Mouse (Mus musculus): ENCODE results near the gene Mrvi1. TPM values are rescaled to one million over a fixed set of nuclear protein-coding genes. Genes with fewer than 3 reads are reported as not detected.

The Mrvi1 gene
- total RNA-seq, 1 experiment: 0.27 TPM

DNA sequence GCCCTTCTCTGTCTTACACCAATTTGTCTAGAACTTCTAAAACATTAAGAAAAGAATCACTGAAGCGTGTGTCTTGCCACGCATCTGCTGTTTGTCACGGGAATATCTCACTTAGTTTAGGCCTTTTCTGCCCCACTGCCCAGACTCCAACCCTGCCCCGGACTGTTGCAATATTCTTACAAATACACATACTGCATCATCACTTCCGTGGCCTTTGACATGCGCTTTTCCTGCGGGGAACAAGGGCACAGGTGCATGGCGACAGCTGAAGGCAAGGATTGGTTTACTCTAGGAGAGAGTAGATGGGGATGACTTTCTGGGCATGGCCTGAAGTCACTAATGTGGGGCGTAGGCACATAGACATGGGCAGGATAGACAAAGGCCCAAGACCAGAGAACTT is 87.6 kb downstream of the Mrvi1 start:
- no peak overlapping the region for H3K27ac ChIP-seq (ENCODE audit: insufficient read depth, low read depth, low read length, poor library complexity, severe bottlenecking)
- no peak overlapping the region for H3K9ac ChIP-seq (ENCODE audit: insufficient read depth, low read depth, low read length, poor library complexity, severe bottlenecking)
- DNase-seq (ENCODE audit: low read depth, low spot score): no peak
- no peaks in the 10 kb centered on the region for H3K9me3 ChIP-seq (ENCODE audit: control insufficient read depth, insufficient read depth, low read depth, low read length)
- H3K4me3 ChIP-seq (ENCODE audit: insufficient read depth in 1 of 2, low read depth in 1 of 2, low read length in 2 of 2, poor library complexity in 1 of 2, severe bottlenecking in 1 of 2): no peak overlapping the region
- in situ Hi-C loops (cut with MboI; ENCODE audit: low sequenced_read_pairs in 2 of 2, unreplicated experiment in 2 of 2): no loop called here
- no peak for TF ChIP-seq MAFK (IDR thresholded peaks at IDR 0.05; ENCODE audit: insufficient read depth, low read depth, low read length)
- no peak for TF ChIP-seq ZC3H11A (IDR thresholded peaks at IDR 0.05; ENCODE audit: borderline replicate concordance, low read depth, low read length)
- no peak for TF ChIP-seq CHD2 (IDR thresholded peaks at IDR 0.05; ENCODE audit: low read depth, low read length)
- no peak for TF ChIP-seq HCFC1 (IDR thresholded peaks at IDR 0.05; ENCODE audit: borderline replicate concordance, insufficient read depth, low read length)
- no peak for TF ChIP-seq ZNF384 (IDR thresholded peaks at IDR 0.05; ENCODE audit: low read depth, low read length)
- H3K4me1 ChIP-seq (ENCODE audit: control insufficient read depth in 2 of 2, insufficient read depth in 2 of 2, low read length in 2 of 2, poor library complexity in 1 of 2): no peaks in the 10 kb centered on the region
- H3K36me3 ChIP-seq (ENCODE audit: control insufficient read depth, insufficient read depth, low read length, poor library complexity, severe bottlenecking): no peaks in the 10 kb centered on the region

DNA sequence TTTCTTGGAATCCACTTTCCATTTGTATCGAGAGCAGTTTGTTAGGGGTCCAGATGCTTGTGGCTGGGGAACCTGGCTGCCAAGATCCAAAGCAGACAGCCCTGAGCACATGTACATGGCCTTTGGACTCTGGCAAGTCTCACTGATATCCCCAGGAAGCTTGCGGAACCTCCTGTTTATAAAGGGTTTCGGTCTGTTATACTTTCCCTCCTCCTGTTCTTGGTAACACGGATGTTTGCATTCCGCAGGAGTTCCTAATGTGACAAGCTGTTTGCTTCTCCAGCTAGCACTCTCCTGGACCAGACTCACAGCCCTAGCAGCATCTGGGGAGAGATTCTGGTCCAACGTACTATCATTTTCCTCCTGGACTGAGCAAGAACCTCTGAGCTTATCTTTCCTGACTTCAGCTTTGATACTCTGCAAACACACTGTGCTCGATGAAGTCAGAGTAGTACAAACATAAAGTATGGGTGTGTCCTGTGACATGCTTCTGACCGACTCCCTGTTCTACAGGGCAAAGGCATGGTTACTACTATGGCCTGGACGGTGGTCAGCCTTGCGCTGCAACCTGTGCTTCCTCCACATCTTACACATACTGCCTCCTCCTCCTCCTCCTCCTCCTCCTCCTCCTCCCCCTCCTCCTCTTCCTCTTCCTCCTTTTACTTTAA is 88.2 kb downstream of the Mrvi1 start:
- no peak overlapping the region for H3K4me3 ChIP-seq (ENCODE audit: insufficient read depth in 1 of 2, low read depth in 1 of 2, low read length in 2 of 2, poor library complexity in 1 of 2, severe bottlenecking in 1 of 2)
- no peak overlapping the region for H3K9ac ChIP-seq (ENCODE audit: insufficient read depth, low read depth, low read length, poor library complexity, severe bottlenecking)
- in situ Hi-C loops (cut with MboI; ENCODE audit: low sequenced_read_pairs in 2 of 2, unreplicated experiment in 2 of 2): no loop called here
- H3K4me1 ChIP-seq (ENCODE audit: control insufficient read depth in 2 of 2, insufficient read depth in 2 of 2, low read length in 2 of 2, poor library complexity in 1 of 2): no peaks in the 10 kb centered on the region
- H3K9me3 ChIP-seq (ENCODE audit: control insufficient read depth, insufficient read depth, low read depth, low read length): no peaks in the 10 kb centered on the region
- no peak for DNase-seq (ENCODE audit: low read depth, low spot score)
- no peak for TF ChIP-seq ZC3H11A (IDR thresholded peaks at IDR 0.05; ENCODE audit: borderline replicate concordance, low read depth, low read length)
- no peak for TF ChIP-seq MAFK (IDR thresholded peaks at IDR 0.05; ENCODE audit: insufficient read depth, low read depth, low read length)
- TF ChIP-seq ZNF384 (IDR thresholded peaks at IDR 0.05; ENCODE audit: low read depth, low read length): no peak
- TF ChIP-seq CHD2 (IDR thresholded peaks at IDR 0.05; ENCODE audit: low read depth, low read length): no peak
- TF ChIP-seq HCFC1 (IDR thresholded peaks at IDR 0.05; ENCODE audit: borderline replicate concordance, insufficient read depth, low read length): no peak
- H3K36me3 ChIP-seq (ENCODE audit: control insufficient read depth, insufficient read depth, low read length, poor library complexity, severe bottlenecking): no peaks in the 10 kb centered on the region
- H3K27ac ChIP-seq (ENCODE audit: insufficient read depth, low read depth, low read length, poor library complexity, severe bottlenecking): no peak overlapping the region

DNA sequence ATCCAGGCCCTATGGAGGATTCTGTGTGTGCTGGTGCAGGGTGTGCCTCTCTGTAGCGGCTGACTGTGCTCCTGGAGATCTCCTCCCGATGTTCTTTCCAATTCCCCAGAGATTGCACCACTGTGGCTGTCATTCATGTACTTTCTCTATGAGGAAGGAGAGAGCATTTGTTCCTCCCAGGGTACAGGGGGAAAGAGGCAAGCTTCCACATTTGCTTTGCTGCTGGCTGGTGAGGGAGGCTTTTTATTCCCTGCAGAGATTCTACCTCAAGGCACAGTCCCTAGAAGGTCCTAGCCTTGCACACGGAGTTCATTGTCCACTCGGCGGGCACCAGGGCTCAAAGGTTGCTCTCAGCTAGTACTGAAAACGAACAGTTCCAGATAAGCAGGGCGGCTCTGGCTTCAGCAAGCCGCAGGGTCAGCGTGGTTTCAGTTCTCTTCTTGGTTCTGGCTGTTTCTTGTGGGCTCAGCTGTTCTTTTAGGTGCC is 90.7 kb downstream of the Mrvi1 start:
- Histone ChIP-seq H3K36me3 (ENCODE audit: control insufficient read depth, insufficient read depth, low read length, poor library complexity, severe bottlenecking) (no peaks in the 10 kb centered on the region), H3K9me3 (ENCODE audit: control insufficient read depth, insufficient read depth, low read depth, low read length) (no peaks in the 10 kb centered on the region), H3K4me3 (ENCODE audit: insufficient read depth in 1 of 2, low read depth in 1 of 2, low read length in 2 of 2, poor library complexity in 1 of 2, severe bottlenecking in 1 of 2) (no peak overlapping the region), H3K27ac (ENCODE audit: insufficient read depth, low read depth, low read length, poor library complexity, severe bottlenecking) (no peak overlapping the region), H3K9ac (ENCODE audit: insufficient read depth, low read depth, low read length, poor library complexity, severe bottlenecking) (no peak overlapping the region), H3K4me1 (ENCODE audit: control insufficient read depth in 2 of 2, insufficient read depth in 2 of 2, low read length in 2 of 2, poor library complexity in 1 of 2) (no peaks in the 10 kb centered on the region)
- in situ Hi-C loops (cut with MboI; ENCODE audit: low sequenced_read_pairs in 2 of 2, unreplicated experiment in 2 of 2): no loop called here
- DNase-seq (ENCODE audit: low read depth, low spot score): no peak
- TF ChIP-seq CHD2 (IDR thresholded peaks at IDR 0.05; ENCODE audit: low read depth, low read length) (no peak), ZC3H11A (IDR thresholded peaks at IDR 0.05; ENCODE audit: borderline replicate concordance, low read depth, low read length) (no peak), ZNF384 (IDR thresholded peaks at IDR 0.05; ENCODE audit: low read depth, low read length) (no peak), MAFK (IDR thresholded peaks at IDR 0.05; ENCODE audit: insufficient read depth, low read depth, low read length) (no peak), HCFC1 (IDR thresholded peaks at IDR 0.05; ENCODE audit: borderline replicate concordance, insufficient read depth, low read length) (no peak)

DNA sequence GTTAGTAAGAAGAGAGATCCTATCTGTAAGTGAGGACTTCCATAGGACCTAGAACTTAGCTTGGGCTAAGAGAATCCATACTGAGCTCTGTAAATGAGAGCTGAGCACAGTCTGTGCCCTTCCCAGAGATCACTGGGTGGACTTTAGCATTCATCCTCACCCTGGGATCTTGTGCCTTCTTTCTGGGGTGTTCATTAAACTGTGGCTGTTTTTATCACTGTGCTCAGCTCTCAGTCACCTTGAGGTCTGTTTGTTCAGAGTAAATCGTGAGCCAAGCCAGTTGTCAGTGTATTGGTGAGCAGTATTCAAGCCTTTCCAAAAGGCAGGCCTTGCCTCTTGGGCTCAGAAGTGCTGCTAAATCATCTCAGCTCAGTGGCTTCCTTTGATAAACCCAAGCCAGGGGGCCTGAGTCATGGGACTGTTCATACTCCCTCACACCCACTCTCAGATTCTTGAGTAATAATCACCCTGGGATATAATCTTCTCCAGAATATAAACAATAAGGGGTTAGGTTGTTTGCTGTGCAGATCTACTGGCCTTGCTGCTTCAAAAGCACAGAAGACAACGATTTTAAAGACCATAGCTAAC is 100.4 kb downstream of the Mrvi1 start:
- in situ Hi-C loops (cut with MboI; ENCODE audit: low sequenced_read_pairs in 2 of 2, unreplicated experiment in 2 of 2): no loop called here
- no peak for DNase-seq (ENCODE audit: low read depth, low spot score)
- no peak for TF ChIP-seq ZNF384 (IDR thresholded peaks at IDR 0.05; ENCODE audit: low read depth, low read length)
- no peak for TF ChIP-seq MAFK (IDR thresholded peaks at IDR 0.05; ENCODE audit: insufficient read depth, low read depth, low read length)
- no peak for TF ChIP-seq CHD2 (IDR thresholded peaks at IDR 0.05; ENCODE audit: low read depth, low read length)
- TF ChIP-seq ZC3H11A (IDR thresholded peaks at IDR 0.05; ENCODE audit: borderline replicate concordance, low read depth, low read length): no peak
- no peak for TF ChIP-seq HCFC1 (IDR thresholded peaks at IDR 0.05; ENCODE audit: borderline replicate concordance, insufficient read depth, low read length)
- Histone ChIP-seq H3K36me3 (ENCODE audit: control insufficient read depth, insufficient read depth, low read length, poor library complexity, severe bottlenecking) (no peaks in the 10 kb centered on the region), H3K4me1 (ENCODE audit: control insufficient read depth in 2 of 2, insufficient read depth in 2 of 2, low read length in 2 of 2, poor library complexity in 1 of 2) (no peaks in the 10 kb centered on the region), H3K9me3 (ENCODE audit: control insufficient read depth, insufficient read depth, low read depth, low read length) (no peaks in the 10 kb centered on the region), H3K27ac (ENCODE audit: insufficient read depth, low read depth, low read length, poor library complexity, severe bottlenecking) (no peak overlapping the region), H3K4me3 (ENCODE audit: insufficient read depth in 1 of 2, low read depth in 1 of 2, low read length in 2 of 2, poor library complexity in 1 of 2, severe bottlenecking in 1 of 2) (no peak overlapping the region), H3K9ac (ENCODE audit: insufficient read depth, low read depth, low read length, poor library complexity, severe bottlenecking) (no peak overlapping the region)
